Mouse (Mus musculus): ENCODE measurements around the gene Adipor2. TPM values are rescaled to one million over a fixed set of nuclear protein-coding genes. Genes with fewer than 3 reads are reported as not detected.

Gene Adipor2
- polyA plus RNA-seq, 1 experiment from 2014 or later = 40.9 TPM

- peak; percentile 82 for ATAC-seq
- H3K9ac ChIP-seq (replicated peaks; ENCODE audit: low read depth, low read length) = no peak overlapping the region
- H3K27me3 ChIP-seq (replicated peaks; ENCODE audit: control insufficient read depth, insufficient read depth, low read length) = no peaks in the 10 kb centered on the region
- no peaks in the 10 kb centered on the region for H3K9me3 ChIP-seq (ENCODE audit: control insufficient read depth, low read length)
- H3K4me2 ChIP-seq (ENCODE audit: low read length) = no peak overlapping the region
- H3K4me1 ChIP-seq (replicated peaks; ENCODE audit: control insufficient read depth, insufficient read depth, low read length) = peaks cover 19% of the 10 kb centered on the region
- no peaks in the 10 kb centered on the region for H3K36me3 ChIP-seq (ENCODE audit: control insufficient read depth, insufficient read depth)
- H3K27ac ChIP-seq (ENCODE audit: low read length) = 0 out of 2 replicates have a peak overlapping the region, but pooled peaks have one; percentile 2
- WGBS = 9% methylated on average over 9 of the region's 9 CpGs
- no peak overlapping the region for H3K4me3 ChIP-seq (replicated peaks; ENCODE audit: low read length)
These were observed 98.8 kb downstream of the Adipor2 start for GRCm38 (mm10) chr6:119318732-119319131.

- H3K4me2 ChIP-seq (ENCODE audit: low read length) = no peak overlapping the region
- H3K9ac ChIP-seq (replicated peaks; ENCODE audit: low read depth, low read length) = no peak overlapping the region
- no peaks in the 10 kb centered on the region for H3K9me3 ChIP-seq (ENCODE audit: control insufficient read depth, low read length)
- H3K4me1 ChIP-seq (replicated peaks; ENCODE audit: control insufficient read depth, insufficient read depth, low read length) = peaks cover 28% of the 10 kb centered on the region
- no peak overlapping the region for H3K27ac ChIP-seq (ENCODE audit: low read length)
- 73% methylated on average over 7 of the region's 7 CpGs for WGBS
- no peak overlapping the region for H3K4me3 ChIP-seq (replicated peaks; ENCODE audit: low read length)
- ATAC-seq = no peak
- H3K27me3 ChIP-seq (replicated peaks; ENCODE audit: control insufficient read depth, insufficient read depth, low read length) = no peaks in the 10 kb centered on the region
- no peaks in the 10 kb centered on the region for H3K36me3 ChIP-seq (ENCODE audit: control insufficient read depth, insufficient read depth)
These were observed 102.6 kb downstream of the Adipor2 start for GRCm38 (mm10) chr6:119314751-119315476.

GRCm38 (mm10) chr6:119313588-119314375, 103.7 kb downstream of the Adipor2 start:
- Histone ChIP-seq H3K9ac (replicated peaks; ENCODE audit: low read depth, low read length) (no peak overlapping the region), H3K27me3 (replicated peaks; ENCODE audit: control insufficient read depth, insufficient read depth, low read length) (no peaks in the 10 kb centered on the region), H3K4me2 (ENCODE audit: low read length) (no peak overlapping the region), H3K27ac (ENCODE audit: low read length) (0 out of 2 replicates have a peak overlapping the region, but pooled peaks have one; percentile 52), H3K4me1 (replicated peaks; ENCODE audit: control insufficient read depth, insufficient read depth, low read length) (peaks cover 26% of the 10 kb centered on the region), H3K4me3 (replicated peaks; ENCODE audit: low read length) (no peak overlapping the region), H3K9me3 (ENCODE audit: control insufficient read depth, low read length) (no peaks in the 10 kb centered on the region), H3K36me3 (ENCODE audit: control insufficient read depth, insufficient read depth) (no peaks in the 10 kb centered on the region)
- ATAC-seq = peak; percentile 81
- WGBS = 53% methylated on average over 14 of the region's 14 CpGs

GRCm38 (mm10) chr6:119313096-119313495, 104.4 kb downstream of the Adipor2 start:
- H3K4me2 ChIP-seq (ENCODE audit: low read length) = no peak overlapping the region
- WGBS = 59% methylated on average over 3 of the region's 3 CpGs
- H3K27ac ChIP-seq (ENCODE audit: low read length) = 0 out of 2 replicates have a peak overlapping the region, but pooled peaks have one; percentile 52
- H3K4me3 ChIP-seq (replicated peaks; ENCODE audit: low read length) = no peak overlapping the region
- no peaks in the 10 kb centered on the region for H3K27me3 ChIP-seq (replicated peaks; ENCODE audit: control insufficient read depth, insufficient read depth, low read length)
- peaks cover 20% of the 10 kb centered on the region for H3K4me1 ChIP-seq (replicated peaks; ENCODE audit: control insufficient read depth, insufficient read depth, low read length)
- no peaks in the 10 kb centered on the region for H3K36me3 ChIP-seq (ENCODE audit: control insufficient read depth, insufficient read depth)
- no peak overlapping the region for H3K9ac ChIP-seq (replicated peaks; ENCODE audit: low read depth, low read length)
- no peaks in the 10 kb centered on the region for H3K9me3 ChIP-seq (ENCODE audit: control insufficient read depth, low read length)
- no peak for ATAC-seq

- H3K27ac ChIP-seq (ENCODE audit: low read length) = no peak overlapping the region
- no peaks in the 10 kb centered on the region for H3K36me3 ChIP-seq (ENCODE audit: control insufficient read depth, insufficient read depth)
- ATAC-seq = no peak
- H3K4me2 ChIP-seq (ENCODE audit: low read length) = no peak overlapping the region
- peaks cover 20% of the 10 kb centered on the region for H3K4me1 ChIP-seq (replicated peaks; ENCODE audit: control insufficient read depth, insufficient read depth, low read length)
- H3K27me3 ChIP-seq (replicated peaks; ENCODE audit: control insufficient read depth, insufficient read depth, low read length) = no peaks in the 10 kb centered on the region
- no peak overlapping the region for H3K4me3 ChIP-seq (replicated peaks; ENCODE audit: low read length)
- H3K9me3 ChIP-seq (ENCODE audit: control insufficient read depth, low read length) = no peaks in the 10 kb centered on the region
- H3K9ac ChIP-seq (replicated peaks; ENCODE audit: low read depth, low read length) = no peak overlapping the region
- WGBS = 88% methylated on average over 6 of the region's 6 CpGs
These were observed 105.1 kb downstream of the Adipor2 start for GRCm38 (mm10) chr6:119312381-119312780.

- no peak overlapping the region for H3K9ac ChIP-seq (replicated peaks; ENCODE audit: low read depth, low read length)
- H3K4me1 ChIP-seq (replicated peaks; ENCODE audit: control insufficient read depth, insufficient read depth, low read length) = peaks cover 20% of the 10 kb centered on the region
- no peak overlapping the region for H3K4me2 ChIP-seq (ENCODE audit: low read length)
- no peak overlapping the region for H3K4me3 ChIP-seq (replicated peaks; ENCODE audit: low read length)
- H3K9me3 ChIP-seq (ENCODE audit: control insufficient read depth, low read length) = no peaks in the 10 kb centered on the region
- no peak for ATAC-seq
- H3K36me3 ChIP-seq (ENCODE audit: control insufficient read depth, insufficient read depth) = no peaks in the 10 kb centered on the region
- 71% methylated on average over 9 of the region's 9 CpGs for WGBS
- H3K27ac ChIP-seq (ENCODE audit: low read length) = no peak overlapping the region
- H3K27me3 ChIP-seq (replicated peaks; ENCODE audit: control insufficient read depth, insufficient read depth, low read length) = no peaks in the 10 kb centered on the region
These were observed 107.3 kb downstream of the Adipor2 start for GRCm38 (mm10) chr6:119310176-119310575.

- no peaks in the 10 kb centered on the region for H3K9me3 ChIP-seq (ENCODE audit: control insufficient read depth, low read length)
- WGBS = 36% methylated on average over 10 of the region's 10 CpGs
- no peak overlapping the region for H3K9ac ChIP-seq (replicated peaks; ENCODE audit: low read depth, low read length)
- no peak overlapping the region for H3K4me3 ChIP-seq (replicated peaks; ENCODE audit: low read length)
- H3K4me1 ChIP-seq (replicated peaks; ENCODE audit: control insufficient read depth, insufficient read depth, low read length) = peaks cover 1% of the 10 kb centered on the region; the same call in 1 of the 2 replicates
- no peaks in the 10 kb centered on the region for H3K27me3 ChIP-seq (replicated peaks; ENCODE audit: control insufficient read depth, insufficient read depth, low read length)
- no peak overlapping the region for H3K4me2 ChIP-seq (ENCODE audit: low read length)
- no peak for ATAC-seq
- no peak overlapping the region for H3K27ac ChIP-seq (ENCODE audit: low read length)
- no peaks in the 10 kb centered on the region for H3K36me3 ChIP-seq (ENCODE audit: control insufficient read depth, insufficient read depth)
These were observed 109.6 kb downstream of the Adipor2 start for GRCm38 (mm10) chr6:119307867-119308413.

- no peak for ATAC-seq
- Histone ChIP-seq H3K27me3 (replicated peaks; ENCODE audit: control insufficient read depth, insufficient read depth, low read length) (no peaks in the 10 kb centered on the region), H3K9me3 (ENCODE audit: control insufficient read depth, low read length) (no peaks in the 10 kb centered on the region), H3K36me3 (ENCODE audit: control insufficient read depth, insufficient read depth) (no peaks in the 10 kb centered on the region), H3K9ac (replicated peaks; ENCODE audit: low read depth, low read length) (no peak overlapping the region), H3K27ac (ENCODE audit: low read length) (no peak overlapping the region), H3K4me3 (replicated peaks; ENCODE audit: low read length) (no peak overlapping the region), H3K4me1 (replicated peaks; ENCODE audit: control insufficient read depth, insufficient read depth, low read length) (no peaks in the 10 kb centered on the region), H3K4me2 (ENCODE audit: low read length) (no peak overlapping the region)
- WGBS = 95% methylated on average over 6 of the region's 6 CpGs
These were observed 114.2 kb downstream of the Adipor2 start for GRCm38 (mm10) chr6:119303331-119303730.

Data from forebrain, embryonic 16.5 days (tissue).